Mouse (Mus musculus) stomach, postnatal 0 days (tissue): Measurements from ENCODE around the gene Spata16.

Source experiments
- CTCF ChIP-seq: IDR thresholded peaks from 2 replicates; pipeline ENCODE4 v1.5.1; 2016; ENCODE audit warnings: antibody characterized with exemption, low read depth, mild to moderate bottlenecking, moderate library complexity
- EP300 ChIP-seq: optimal IDR thresholded peaks from 2 replicates; pipeline ENCODE3; 2016; ENCODE audit warnings: antibody characterized with exemption

- TF ChIP-seq EP300 (no peak), CTCF (no peak)
Measured at GRCm38 (mm10) chr3:26639851-26640250, 2.4 kb downstream of the Spata16 start.
